Mouse (Mus musculus): ENCODE measurements around the gene Krt72.

DNA sequence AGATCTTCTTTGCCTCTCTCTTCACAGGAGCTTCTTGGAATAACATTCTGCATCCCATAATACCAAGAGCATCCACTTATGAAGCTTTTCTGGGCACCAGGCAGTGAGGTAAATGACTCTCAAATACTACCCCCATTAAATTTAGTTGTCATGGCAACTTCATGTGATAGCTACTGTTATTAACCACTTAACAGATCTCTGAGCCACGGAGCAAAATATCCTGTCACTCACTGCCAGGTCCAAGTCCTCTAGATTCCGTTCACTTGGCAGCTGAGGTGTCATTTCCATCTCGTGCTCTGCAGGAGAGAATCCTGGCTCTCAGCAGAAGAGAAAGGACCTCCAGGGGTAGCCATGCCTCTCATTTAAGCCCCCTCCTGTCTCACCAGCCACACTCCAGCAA, 4.6 kb upstream of the Krt72 start:
- TF ChIP-seq POLR2A (IDR thresholded peaks at IDR 0.05; ENCODE audit: extremely low read depth, insufficient read depth, low read length) = no peak
- no peak for TF ChIP-seq CTCF (IDR thresholded peaks at IDR 0.05; ENCODE audit: extremely low read depth, insufficient read depth, low read length)
